Mouse (Mus musculus): ENCODE measurements around the gene Ada.
A peak's percentile ranks its signal among the peaks of the same experiment; 100 is the strongest.
"Not testable (repeated sequence)": the region's sequence is repeated elsewhere in the genome, so short reads cannot be mapped to it uniquely, and the experiment has no call there.

Ada gene

GRCm38 (mm10) chr2:163696763-163697162 is 53.3 kb downstream of the Ada start:
- DNase-seq (ENCODE audit: low spot score) = no peak

- no peak for DNase-seq (ENCODE audit: low spot score)
These were observed 56.2 kb downstream of the Ada start for GRCm38 (mm10) chr2:163693716-163694314.

DNA sequence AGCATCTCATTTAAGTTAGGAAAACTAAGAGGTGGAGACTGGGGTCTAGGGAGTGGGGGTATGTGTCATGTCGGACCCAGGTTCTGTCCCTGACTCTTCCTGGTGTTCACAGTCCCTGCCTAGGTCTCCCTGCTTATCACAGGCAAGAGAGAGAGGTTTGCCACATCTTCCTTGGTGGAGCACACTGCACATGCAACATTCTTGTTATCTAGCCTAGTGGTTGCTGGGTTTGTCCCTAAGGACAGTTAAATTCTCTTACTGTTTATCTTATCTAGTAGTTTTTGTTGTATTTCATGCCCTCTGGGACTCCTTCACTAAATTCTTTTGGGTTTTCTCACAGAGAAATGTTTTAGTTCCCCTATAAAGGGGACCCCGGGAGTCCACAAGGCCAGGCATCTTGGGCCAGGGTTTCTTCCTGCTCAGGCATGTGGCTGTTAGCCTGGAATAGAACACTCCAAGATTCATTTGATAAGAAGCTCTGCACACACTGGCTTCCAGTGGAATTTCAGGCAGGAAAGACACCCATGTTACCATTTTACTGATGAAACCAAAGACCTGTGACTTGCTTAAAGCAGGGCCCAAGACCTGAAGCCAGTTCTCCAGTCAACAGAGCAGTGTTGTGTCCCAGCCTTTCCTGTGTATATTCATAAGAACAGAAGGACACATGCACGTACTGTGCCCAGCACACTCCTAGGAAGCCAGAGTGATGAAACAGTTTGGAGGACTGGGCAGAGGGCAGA is 57.0 kb downstream of the Ada start:
- no peak for DNase-seq (ENCODE audit: low spot score)

DNA sequence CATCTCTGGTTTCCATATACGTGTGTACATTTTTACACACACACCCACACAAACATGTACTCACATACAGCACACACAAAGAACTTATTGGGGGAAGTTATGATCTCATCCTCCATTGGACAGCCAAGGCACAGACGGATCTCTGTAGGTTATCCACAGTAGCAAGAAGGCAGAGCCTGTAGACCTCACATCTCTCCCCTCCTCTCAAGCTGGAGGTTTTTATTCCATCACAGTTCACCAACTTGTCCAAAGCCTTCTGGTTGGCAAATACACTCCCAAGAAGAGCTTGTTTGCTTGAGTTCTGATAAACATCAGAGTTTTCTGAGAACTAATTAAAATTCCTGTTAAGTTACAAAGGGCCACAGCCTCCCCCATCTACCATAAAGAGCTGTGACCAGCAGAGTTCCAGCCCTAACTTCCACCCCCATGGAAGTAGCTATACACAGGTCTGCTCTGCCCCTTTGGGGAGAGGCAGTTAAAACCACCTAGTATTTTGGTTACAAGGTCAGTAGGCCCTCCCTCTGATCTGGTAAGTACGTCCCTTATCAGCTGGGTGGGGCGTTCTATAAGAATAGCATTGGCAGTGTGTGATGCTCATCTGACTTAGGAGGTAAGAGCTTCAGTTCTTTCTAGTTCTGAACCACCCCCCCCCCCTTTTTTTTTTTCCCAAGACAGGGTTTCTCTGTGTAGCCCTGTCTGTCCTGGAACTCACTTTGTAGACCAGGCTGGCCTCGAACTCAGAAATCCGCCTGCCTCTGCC is 58.0 kb downstream of the Ada start:
- no peak for DNase-seq (ENCODE audit: low spot score)

- no peak for DNase-seq (ENCODE audit: low spot score)
These were observed 59.4 kb downstream of the Ada start for GRCm38 (mm10) chr2:163690409-163691304.

DNA sequence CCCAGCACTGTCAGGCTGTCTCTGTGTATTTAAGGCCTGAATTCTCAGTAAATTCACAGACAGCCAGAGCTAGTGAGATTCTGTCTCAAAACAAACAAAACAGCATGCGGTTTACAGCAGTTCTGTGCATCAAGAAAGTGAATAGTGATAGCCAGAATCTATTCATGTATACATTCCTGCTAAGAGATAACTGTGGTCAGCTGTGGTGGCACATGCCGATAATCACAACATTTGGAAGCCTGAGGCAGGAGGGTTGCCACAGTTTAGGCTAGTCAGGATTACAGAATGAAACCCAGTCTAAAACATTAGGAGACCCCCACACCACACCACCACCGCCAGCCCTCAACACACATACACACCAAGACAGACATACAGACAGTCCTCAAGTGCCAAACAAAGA is 60.3 kb downstream of the Ada start:
- DNase-seq (ENCODE audit: low spot score) = no peak

DNA sequence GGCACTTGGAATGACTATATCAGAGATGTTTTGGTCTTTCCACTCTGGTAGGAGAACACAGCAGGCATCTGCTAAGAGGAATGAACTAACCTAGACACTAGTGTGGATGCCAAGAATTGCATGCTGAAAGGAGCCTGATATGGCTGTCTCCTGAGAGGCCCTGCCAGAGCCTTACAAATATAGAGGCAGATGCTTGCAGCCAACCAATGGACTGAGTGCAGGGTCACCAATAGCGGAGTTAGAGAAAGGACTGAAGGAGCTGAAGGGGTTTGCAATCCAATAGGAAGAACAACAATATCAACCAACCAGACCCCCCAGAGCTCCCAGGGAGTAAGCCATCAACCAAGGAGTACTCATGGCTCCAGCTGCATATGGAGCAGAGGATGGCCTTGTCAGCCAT is 61.7 kb downstream of the Ada start:
- DNase-seq (ENCODE audit: low spot score) = not testable (repeated sequence)

DNA sequence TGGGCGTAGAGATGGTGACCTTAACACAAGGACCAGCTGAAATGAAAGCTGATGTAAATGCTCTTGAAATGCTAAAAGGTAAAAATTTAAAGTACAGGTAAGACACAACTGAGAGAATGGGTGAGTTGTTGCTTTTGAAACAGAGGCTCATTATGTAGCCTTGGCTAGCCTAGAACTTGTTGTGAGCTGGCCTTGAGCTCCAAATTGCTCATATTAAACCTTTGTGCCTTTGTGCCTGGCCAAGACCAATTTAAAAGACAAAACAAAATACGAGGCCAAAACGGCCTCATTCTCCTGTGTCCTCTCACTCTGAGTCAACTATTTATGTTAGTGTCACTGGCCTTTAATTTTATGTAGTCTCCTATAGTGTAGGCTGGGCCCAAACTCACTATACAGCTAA is 63.2 kb downstream of the Ada start:
- DNase-seq (ENCODE audit: low spot score) = no peak

DNA sequence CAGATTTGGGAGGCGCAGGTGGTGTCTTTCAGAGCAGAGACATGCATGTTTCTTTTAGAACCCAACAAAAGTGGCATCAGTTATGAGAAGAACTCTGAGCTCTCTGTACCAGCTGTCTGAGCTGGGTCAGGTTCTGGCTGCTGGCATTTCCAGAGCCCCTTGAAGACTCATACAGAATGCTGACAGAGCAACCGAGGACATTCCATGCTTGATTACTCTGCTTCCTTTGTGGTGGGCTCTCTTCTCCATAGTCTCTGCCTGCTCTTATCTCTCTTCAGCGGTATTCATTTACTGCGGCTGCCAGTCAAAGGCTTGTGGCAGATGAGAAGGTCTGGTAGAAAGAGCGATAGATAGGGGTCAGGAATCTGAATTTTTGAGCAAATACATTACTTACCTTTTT is 63.8 kb downstream of the Ada start:
- no peak for DNase-seq (ENCODE audit: low spot score)

GRCm38 (mm10) chr2:163685761-163686200 is 64.3 kb downstream of the Ada start:
- DNase-seq (ENCODE audit: low spot score) = peak; percentile 69

- no peak for DNase-seq (ENCODE audit: low spot score)
These were observed 64.8 kb downstream of the Ada start for GRCm38 (mm10) chr2:163685287-163685686.

- no peak for DNase-seq (ENCODE audit: low spot score)
These were observed 67.7 kb downstream of the Ada start for GRCm38 (mm10) chr2:163682344-163682743.

GRCm38 (mm10) chr2:163676745-163677144 is 73.3 kb downstream of the Ada start:
- DNase-seq (ENCODE audit: low spot score) = no peak

Measured in layer of hippocampus, adult 11-12 months (tissue).